Mouse (Mus musculus): ENCODE measurements around the gene Wfdc6a.

DNA sequence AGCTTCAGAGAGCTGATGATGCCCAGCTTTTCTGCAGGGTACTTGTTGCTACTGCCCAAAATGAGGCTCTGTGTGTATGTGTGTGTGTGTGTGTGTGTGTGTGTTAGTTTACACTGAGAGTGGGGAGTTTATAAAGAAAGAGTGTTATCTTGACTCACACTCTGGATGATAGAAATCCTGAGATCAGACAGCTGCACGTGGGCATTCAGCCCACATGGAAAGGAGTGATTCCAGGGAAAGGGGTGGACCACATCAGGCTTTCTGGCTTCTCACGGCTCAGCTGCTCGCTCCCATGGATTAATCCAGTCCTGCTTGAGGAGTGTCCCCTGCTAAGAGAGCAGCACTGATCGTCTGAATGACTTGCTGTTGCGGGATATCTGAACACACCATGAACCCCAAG, 43.1 kb downstream of the Wfdc6a start:
- TF ChIP-seq MAX (IDR thresholded peaks at IDR 0.05) (no peak), MYOG (IDR thresholded peaks at IDR 0.05; ENCODE audit: control insufficient read depth, extremely low read depth, insufficient read length) (no peak), CTCF (IDR thresholded peaks at IDR 0.05; ENCODE audit: control insufficient read depth, insufficient read depth, insufficient read length) (no peak), MYOD1 (IDR thresholded peaks at IDR 0.05; ENCODE audit: control insufficient read depth, insufficient read length, low read depth) (no peak)

All from C2C12 (cell line).